Mouse (Mus musculus) embryonic facial prominence, embryonic 11.5 days (tissue): ENCODE measurements at regions not wholly inside any gene's neighbourhood (a gene's known extent, or its start where the extent isn't known, plus 50 kb on each side); places are given as distances from the start of the nearest gene placed in this dataset.
A peak's percentile ranks its signal among the peaks of the same experiment; 100 is the strongest.

Experiments
- ATAC-seq: fragments of 200-750 bp; cut with Nextera tagmentation; replicated peaks from 2 replicates; pipeline ENCODE4 v1.8.0; 2017; ENCODE audit warnings: low read depth; ENCODE audit not compliant: insufficient number of reproducible peaks, low FRiP score, low TSS enrichment
- DNase-seq: peaks from one replicate; pipeline ENCODE4 v3.0.0-alpha.2; 2015; ENCODE audit warnings: low spot score
- H3K27ac ChIP-seq: fragments of 300-500 bp; sonication (generic); replicated peaks from 2 replicates; pipeline ENCODE4 v1.5.1; 2014; ENCODE audit warnings: mild to moderate bottlenecking, low read depth, low read length, control low read depth
- H3K27me3 ChIP-seq: fragments of 300-500 bp; sonication (generic); 2 replicates; pipeline ENCODE4 v1.6.1; 2014; ENCODE audit warnings: mild to moderate bottlenecking, low read length, moderate library complexity, mixed read lengths; ENCODE audit not compliant: control insufficient read depth, insufficient read depth
- H3K36me3 ChIP-seq: fragments of 300-500 bp; sonication (generic); replicated peaks from 2 replicates; pipeline ENCODE4 v1.6.1; 2014; ENCODE audit warnings: low read depth, mild to moderate bottlenecking, low read length, moderate library complexity, mixed read lengths; ENCODE audit not compliant: control insufficient read depth, insufficient read depth
- H3K4me1 ChIP-seq: fragments of 300-500 bp; sonication (generic); 2 replicates; pipeline ENCODE4 v1.6.1; 2014; ENCODE audit warnings: low read length, mixed read lengths; ENCODE audit not compliant: control insufficient read depth, insufficient read depth
- H3K4me2 ChIP-seq: fragments of 300-500 bp; sonication (generic); 2 replicates; pipeline ENCODE4 v1.6.1; 2014; ENCODE audit warnings: low read depth, mild to moderate bottlenecking, control low read depth, low read length, moderate library complexity
- H3K4me3 ChIP-seq: fragments of 300-500 bp; sonication (generic); 2 replicates; pipeline ENCODE4 v1.5.1; 2014; ENCODE audit warnings: low read depth, low read length, control low read depth
- H3K9ac ChIP-seq: fragments of 300-500 bp; sonication (generic); replicated peaks from 2 replicates; pipeline ENCODE4 v1.6.1; 2014; ENCODE audit warnings: mild to moderate bottlenecking, control low read depth, low read length
- H3K9me3 ChIP-seq: fragments of 300-500 bp; sonication (generic); replicated peaks from 2 replicates; pipeline ENCODE4 v1.6.1; 2016; ENCODE audit warnings: mild to moderate bottlenecking, low read length, inconsistent platforms, mixed read lengths; ENCODE audit not compliant: control insufficient read depth
- WGBS: fragments of 180-500 bp; shearing (Covaris S2); extraction: QIAGEN DNeasy Blood & Tissue Kit; methylation state at CpG from one replicate; pipeline ENCODE4 v1.1.7; 2014; 5-methylcytosine and 5-hydroxymethylcytosine counted together

- ATAC-seq: no peak
- Histone ChIP-seq H3K9me3 (no peaks in the 10 kb centered on the region), H3K27me3 (no peaks in the 10 kb centered on the region), H3K27ac (no peak overlapping the region), H3K9ac (no peak overlapping the region), H3K4me3 (no peak overlapping the region), H3K4me2 (no peak overlapping the region), H3K36me3 (no peaks in the 10 kb centered on the region), H3K4me1 (no peaks in the 10 kb centered on the region)
- 65% methylated on average over 3 of the region's 3 CpGs for WGBS
- no peak for DNase-seq
Observed at GRCm38 (mm10) chr9:50440222-50440621, 54.1 kb upstream of the Plet1 start.

- no peak for ATAC-seq
Observed at GRCm38 (mm10) chr9:50440689-50441088, 53.6 kb upstream of the Plet1 start.

GRCm38 (mm10) chr9:50443708-50444463, 50.4 kb upstream of the Plet1 start:
- Histone ChIP-seq H3K4me2 (no peak overlapping the region), H3K36me3 (no peaks in the 10 kb centered on the region), H3K27me3 (no peaks in the 10 kb centered on the region), H3K27ac (no peak overlapping the region), H3K4me1 (no peaks in the 10 kb centered on the region), H3K9me3 (no peaks in the 10 kb centered on the region), H3K9ac (no peak overlapping the region), H3K4me3 (no peak overlapping the region)
- ATAC-seq (no peak), DNase-seq (peak; percentile 84)
- WGBS: 59% methylated on average over 23 of the region's 23 CpGs

More at GRCm38 (mm10) chr9:50440689-50441088, 53.6 kb upstream of the Plet1 start:
- Histone ChIP-seq H3K4me2 (no peak overlapping the region), H3K27me3 (no peaks in the 10 kb centered on the region), H3K27ac (no peak overlapping the region), H3K4me1 (no peaks in the 10 kb centered on the region), H3K9ac (no peak overlapping the region), H3K4me3 (no peak overlapping the region), H3K36me3 (no peaks in the 10 kb centered on the region), H3K9me3 (no peaks in the 10 kb centered on the region)
- WGBS: 66% methylated on average over 2 of the region's 2 CpGs
- DNase-seq: no peak
